Mouse (Mus musculus) ES-Bruce4 (cell line): Measurements from ENCODE around the gene Akap11.

Experiments
- CTCF ChIP-seq: IDR thresholded peaks from one replicate; pipeline ENCODE4 v1.8.1; 2011; ENCODE audit warnings: low read depth, low read length
- POLR2A ChIP-seq: IDR thresholded peaks from one replicate; pipeline ENCODE4 v1.8.1; 2011; ENCODE audit warnings: low read length; ENCODE audit not compliant: insufficient read depth

DNA sequence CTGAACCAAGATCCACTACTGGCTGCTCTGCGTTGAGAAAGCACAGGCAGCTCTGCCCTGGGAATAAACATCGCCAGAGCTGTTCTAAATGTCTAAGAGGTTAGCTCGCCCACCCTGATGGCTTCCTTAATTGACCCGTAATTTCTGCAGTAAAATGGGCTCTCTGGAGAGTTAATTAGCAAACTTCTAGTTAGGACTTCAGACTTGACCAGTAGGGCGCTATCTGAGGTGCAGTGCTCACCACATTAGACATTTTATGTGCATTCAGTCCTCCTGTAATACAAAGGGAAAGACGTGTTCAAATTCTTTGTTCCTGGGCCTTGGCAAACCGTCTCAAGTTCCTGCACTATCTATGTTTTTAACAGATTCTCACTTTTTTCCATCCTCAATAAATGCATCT lies 26.6 kb upstream of the Akap11 start:
- TF ChIP-seq CTCF (no peak), POLR2A (no peak)
